Mouse (Mus musculus): ENCODE measurements around the gene Lrguk.

Gene Lrguk

GRCm38 (mm10) chr6:34146042-34146441 is 116.8 kb downstream of the Lrguk start:
- DNase-seq (ENCODE audit: low spot score in 2 of 2) = no peak

DNA sequence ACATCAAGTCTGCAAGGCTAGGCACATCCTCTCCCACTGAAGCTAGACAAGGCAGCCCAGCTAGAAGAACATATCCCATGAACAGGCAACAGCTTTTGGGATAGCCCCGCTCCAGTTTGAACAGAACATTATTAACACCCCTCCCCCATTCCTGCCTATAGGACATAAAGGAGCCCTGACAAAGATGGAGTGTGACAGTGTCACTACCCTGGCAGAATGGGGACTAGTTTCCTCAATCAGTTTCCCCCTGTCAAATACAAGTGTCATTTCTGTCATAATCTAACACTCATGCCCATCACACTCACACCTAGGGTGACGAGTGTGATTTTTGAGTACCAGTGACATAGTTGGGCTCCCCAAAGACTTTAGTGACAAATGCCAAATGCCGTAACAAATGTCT is 118.8 kb downstream of the Lrguk start:
- no peak for DNase-seq (ENCODE audit: low spot score in 2 of 2)

DNA sequence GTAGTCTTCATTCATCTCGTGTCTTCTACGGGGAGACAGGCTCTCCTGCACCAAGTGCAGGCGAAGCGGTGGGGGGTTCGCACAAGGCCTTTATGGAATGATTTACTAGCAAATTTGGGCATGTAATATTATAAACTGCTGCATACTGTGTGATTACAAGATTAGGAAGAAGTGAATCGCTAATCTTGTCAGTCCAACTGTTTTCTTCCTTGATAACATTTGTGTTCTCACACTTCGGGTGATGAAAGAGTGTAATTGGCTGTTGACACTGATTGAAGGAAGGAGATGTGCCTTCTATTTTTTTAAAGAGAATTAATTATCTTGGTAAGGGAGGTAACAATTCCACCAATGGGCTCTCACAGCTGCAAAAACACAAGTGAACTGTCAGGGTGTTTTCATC is 119.4 kb downstream of the Lrguk start:
- DNase-seq (ENCODE audit: low spot score in 2 of 2) = no peak

- DNase-seq (ENCODE audit: low spot score in 2 of 2) = no peak
These were observed 119.8 kb downstream of the Lrguk start for GRCm38 (mm10) chr6:34149066-34149465.

- no peak for DNase-seq (ENCODE audit: low spot score in 2 of 2)
These were observed 120.6 kb downstream of the Lrguk start for GRCm38 (mm10) chr6:34149821-34150220.

DNA sequence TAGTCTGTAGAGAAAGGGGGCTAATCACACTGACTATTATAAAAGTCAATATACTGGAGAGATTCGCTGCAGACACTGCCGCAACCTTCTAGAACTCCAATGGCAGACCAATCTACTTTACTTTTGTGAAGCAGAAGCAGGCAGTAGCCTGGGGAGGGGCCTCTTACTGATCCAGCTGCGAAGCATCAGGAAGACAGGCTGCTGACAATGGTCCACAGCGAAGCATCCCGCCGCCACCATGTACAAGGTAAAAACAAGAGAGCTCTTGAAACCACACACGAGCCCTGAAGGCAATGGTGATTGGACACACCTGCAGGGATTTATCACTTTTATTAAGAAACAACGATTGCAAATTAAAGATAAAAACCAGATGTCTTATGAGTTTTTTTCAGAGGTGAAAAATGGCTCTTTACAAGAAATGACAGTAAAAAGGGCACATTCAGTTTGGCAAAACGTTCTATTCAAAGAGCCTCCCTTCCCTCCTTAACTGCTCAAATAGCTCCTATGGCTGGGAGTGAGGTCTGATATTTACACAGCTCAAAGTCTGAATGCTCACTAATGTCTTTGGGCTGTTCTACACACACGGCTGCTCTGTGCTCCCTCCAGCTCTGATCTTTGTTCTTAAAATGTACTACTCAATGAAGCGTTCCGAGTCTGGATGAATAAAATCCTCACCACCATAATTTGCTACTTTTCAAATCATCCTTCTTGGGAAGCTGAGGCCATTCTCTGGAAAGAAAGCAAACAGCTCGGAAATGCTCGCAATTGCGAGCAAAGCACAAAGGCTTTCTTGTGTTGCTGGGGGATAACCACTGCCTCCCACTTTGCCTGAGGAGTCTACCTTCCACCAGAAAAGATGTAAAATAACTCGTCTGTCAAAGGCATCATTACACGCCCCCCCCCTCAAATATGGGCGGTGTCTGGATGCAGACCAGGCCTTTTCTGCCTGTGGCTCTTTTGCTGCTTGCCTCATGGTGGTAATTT is 124.1 kb downstream of the Lrguk start:
- no peak for DNase-seq (ENCODE audit: low spot score in 2 of 2)

DNA sequence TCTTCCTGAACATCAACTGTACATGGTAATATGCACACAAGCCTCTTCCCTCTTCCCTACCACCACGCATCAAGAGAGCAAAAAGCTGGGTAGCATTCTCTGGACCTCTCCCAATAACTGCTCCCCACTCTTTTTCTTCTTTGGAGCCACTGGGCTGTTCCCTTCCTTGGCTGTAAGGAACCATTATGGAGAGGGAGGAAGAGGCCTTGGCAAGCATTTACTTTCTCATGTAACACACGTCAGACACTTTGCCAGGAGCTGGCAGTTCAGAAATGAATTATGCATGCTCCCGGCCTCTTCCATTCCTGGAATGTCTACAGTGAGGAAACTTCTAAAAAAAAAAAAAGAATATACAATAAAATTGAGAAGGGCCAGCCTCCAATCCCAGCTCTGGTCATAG is 125.0 kb downstream of the Lrguk start:
- DNase-seq (ENCODE audit: low spot score in 2 of 2) = no peak

DNA sequence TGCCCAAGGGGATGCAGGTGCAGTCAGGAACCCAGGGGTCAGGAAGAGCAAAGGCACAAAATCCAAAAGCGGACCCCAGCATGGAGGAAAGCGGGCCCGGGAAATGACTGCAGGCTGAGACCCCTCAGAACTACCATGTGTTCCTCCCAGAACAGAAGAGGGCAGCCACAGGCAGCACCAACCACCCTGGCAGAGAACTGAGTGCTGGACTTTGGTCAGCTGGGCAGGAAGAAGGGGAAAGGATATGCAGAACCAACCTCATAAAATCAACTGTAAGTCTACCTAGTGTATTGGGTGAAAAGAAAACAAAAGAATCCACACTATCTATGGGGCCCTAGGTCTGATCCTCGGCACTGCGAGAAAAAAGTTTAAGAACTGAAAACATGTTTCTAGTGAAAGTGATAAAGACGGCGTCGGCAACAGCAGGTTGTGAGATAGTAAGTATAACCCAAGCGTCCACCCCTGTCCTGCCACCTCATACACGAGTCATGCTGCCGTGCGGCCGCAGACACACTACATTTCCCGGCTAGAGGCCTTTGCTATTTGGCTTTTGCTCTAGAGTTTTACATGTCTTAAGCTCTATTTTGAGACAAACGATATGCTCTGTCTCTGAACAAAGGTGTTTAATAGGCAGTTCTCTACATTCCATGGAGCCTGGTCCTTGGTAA is 126.0 kb downstream of the Lrguk start:
- no peak for DNase-seq (ENCODE audit: low spot score in 2 of 2)

GRCm38 (mm10) chr6:34156057-34156456 is 126.8 kb downstream of the Lrguk start:
- DNase-seq (ENCODE audit: low spot score in 2 of 2) = peak; percentile 29 to 66

GRCm38 (mm10) chr6:34156841-34157748 is 127.8 kb downstream of the Lrguk start:
- DNase-seq (ENCODE audit: low spot score in 2 of 2) = peak; percentile 72 to 76

DNA sequence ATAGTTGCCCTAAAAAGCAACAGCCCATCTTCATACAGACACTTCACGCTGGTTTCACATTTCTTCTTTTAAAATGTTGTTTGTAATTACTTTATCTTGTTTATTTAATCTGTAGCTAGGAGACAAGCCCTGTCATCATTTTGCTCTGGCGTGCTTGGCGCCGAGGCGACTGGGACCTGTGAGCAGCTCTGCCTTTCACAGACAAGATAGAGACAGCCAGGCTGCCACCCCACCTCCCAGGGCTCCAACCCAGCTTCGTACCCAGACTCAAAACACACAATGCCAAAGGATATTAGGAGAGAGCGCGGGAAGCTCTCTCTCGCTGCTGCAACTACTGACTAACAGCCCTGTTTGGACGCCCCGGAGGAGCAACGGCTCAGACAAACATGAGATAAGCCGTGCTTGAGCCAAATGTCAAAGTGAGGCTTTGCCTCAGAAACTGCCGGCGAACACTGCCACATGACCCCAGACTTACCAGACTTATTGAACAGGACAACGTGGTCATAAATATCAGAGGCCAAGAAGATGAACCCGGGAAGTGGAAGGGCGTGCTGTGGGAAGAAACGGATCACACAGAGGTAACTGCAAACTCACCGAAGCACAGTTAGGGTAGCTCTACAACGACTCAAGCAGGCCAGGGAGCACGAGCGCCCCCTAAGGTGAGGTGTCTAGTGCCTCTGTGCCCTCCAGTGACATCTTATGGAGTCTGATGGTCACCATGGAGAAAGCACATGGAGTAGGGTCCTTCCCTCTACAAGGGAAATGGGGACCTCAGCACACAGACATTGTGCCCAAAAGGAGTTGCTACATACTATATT is 131.0 kb downstream of the Lrguk start:
- peak in 1 of 2 experiments; percentile 64 for DNase-seq (ENCODE audit: low spot score in 2 of 2)

- no peak for DNase-seq (ENCODE audit: low spot score in 2 of 2)
These were observed 131.6 kb downstream of the Lrguk start for GRCm38 (mm10) chr6:34160816-34161310.

DNA sequence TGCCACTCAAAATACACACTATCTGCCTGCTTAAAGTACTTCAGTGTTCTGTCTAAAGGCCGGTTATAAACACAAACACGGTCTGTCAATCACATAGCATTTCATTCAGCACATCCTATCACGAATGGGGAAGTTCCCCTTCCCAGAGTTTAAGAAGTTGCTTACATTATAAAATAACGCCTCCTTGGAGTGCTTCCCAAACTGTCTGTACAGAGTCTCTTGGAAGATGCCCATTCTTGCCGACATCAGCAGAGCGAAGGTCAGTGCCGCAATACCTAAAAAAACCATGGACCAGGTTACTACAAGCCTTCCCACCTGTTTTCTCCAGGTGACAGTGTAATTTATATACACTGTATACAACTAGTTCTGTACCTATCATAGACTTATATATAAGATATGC is 132.3 kb downstream of the Lrguk start:
- no peak for DNase-seq (ENCODE audit: low spot score in 2 of 2)

- no peak for DNase-seq (ENCODE audit: low spot score in 2 of 2)
These were observed 133.4 kb downstream of the Lrguk start for GRCm38 (mm10) chr6:34162607-34163006.

- DNase-seq (ENCODE audit: low spot score in 2 of 2) = no peak
These were observed 133.8 kb downstream of the Lrguk start for GRCm38 (mm10) chr6:34163014-34163413.

GRCm38 (mm10) chr6:34168834-34169233 is 139.6 kb downstream of the Lrguk start:
- no peak for DNase-seq (ENCODE audit: low spot score in 2 of 2)

- no peak for DNase-seq (ENCODE audit: low spot score in 2 of 2)
These were observed 141.7 kb downstream of the Lrguk start for GRCm38 (mm10) chr6:34170844-34171494.

DNA sequence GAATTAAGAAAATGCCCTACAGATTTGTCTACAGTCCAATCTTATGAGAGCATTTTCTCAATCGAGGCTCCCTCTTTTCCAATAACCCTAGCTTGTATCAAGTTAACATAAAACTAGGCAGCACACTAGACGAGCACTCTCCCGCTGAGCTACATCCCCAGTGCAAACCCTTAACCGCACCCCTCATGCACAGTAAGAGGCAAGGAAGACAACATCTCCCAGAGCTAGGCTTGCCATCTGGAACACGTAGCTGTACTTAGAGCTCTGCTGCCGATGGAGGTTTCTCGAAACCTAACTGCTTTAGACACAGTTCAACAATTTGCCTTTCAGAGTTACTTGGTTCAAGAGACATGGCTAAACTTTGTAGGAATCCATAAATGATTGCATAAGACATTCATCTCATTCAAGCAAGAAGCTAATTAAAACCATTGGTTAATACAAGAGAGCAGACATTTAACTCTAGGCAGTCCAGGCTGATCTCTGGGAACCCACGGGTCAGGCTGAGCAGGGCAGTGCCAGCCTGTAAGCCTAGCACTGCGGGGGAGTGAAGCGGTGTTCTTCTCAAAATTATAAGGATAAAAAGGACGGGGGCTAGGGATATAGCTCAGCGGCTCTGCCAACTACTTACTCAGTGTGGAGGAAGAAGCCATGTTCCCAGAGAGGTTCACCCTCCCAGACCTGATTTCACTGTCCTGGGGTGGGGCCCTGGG is 142.7 kb downstream of the Lrguk start:
- DNase-seq (ENCODE audit: low spot score in 2 of 2) = no peak

- DNase-seq (ENCODE audit: low spot score in 2 of 2) = no peak
These were observed 144.0 kb downstream of the Lrguk start for GRCm38 (mm10) chr6:34173251-34173650.

- no peak for DNase-seq (ENCODE audit: low spot score in 2 of 2)
These were observed 145.5 kb downstream of the Lrguk start for GRCm38 (mm10) chr6:34174715-34175114.

All from spleen, postnatal 4 days (tissue).